Mouse (Mus musculus) brain, embryonic 14.5 days (tissue): ENCODE results near the gene Trak1.

Source experiments
- CTCF ChIP-seq: fragments of 200-500 bp; IDR thresholded peaks from 2 replicates; pipeline ENCODE4 v1.5.1; 2012; ENCODE audit warnings: inconsistent platforms, mild to moderate bottlenecking, moderate library complexity, borderline replicate concordance; ENCODE audit not compliant: insufficient read depth, insufficient read length; ENCODE audit errors: extremely low read depth
- POLR2A ChIP-seq: fragments of 200-500 bp; IDR thresholded peaks from 2 replicates; pipeline ENCODE4 v1.6.1; 2012; ENCODE audit warnings: mild to moderate bottlenecking, inconsistent platforms, borderline replicate concordance; ENCODE audit not compliant: poor library complexity, insufficient read depth, insufficient read length, severe bottlenecking; ENCODE audit errors: extremely low read depth

GRCm38 (mm10) chr9:121249805-121250204 lies 47.5 kb upstream of the Trak1 start:
- TF ChIP-seq POLR2A = no peak
- TF ChIP-seq CTCF = no peak
